Mouse (Mus musculus): ENCODE measurements around the gene Ppp2r5c.

GRCm38 (mm10) chr12:110553362-110553761 lies 106.4 kb downstream of the Ppp2r5c start:
- no peak for TF ChIP-seq CTCF (IDR thresholded peaks at IDR 0.05; ENCODE audit: low read depth, low read length)
- no peak for TF ChIP-seq POLR2A (IDR thresholded peaks at IDR 0.05; ENCODE audit: extremely low read depth, insufficient read depth, low read length)
